Mouse (Mus musculus) brain, embryonic 18.5 days (tissue): ENCODE results near the gene Fgd6.

Source experiments
- DNase-seq: peaks from one replicate; pipeline ENCODE4 v3.0.0-alpha.2; 2012; ENCODE audit warnings: low read depth, low spot score

Gene Fgd6

GRCm38 (mm10) chr10:94045301-94045700 lies 9.5 kb downstream of the Fgd6 start:
- no peak for DNase-seq

- no peak for DNase-seq
These were observed 11.2 kb downstream of the Fgd6 start for GRCm38 (mm10) chr10:94047024-94047423.

GRCm38 (mm10) chr10:94047845-94048559 lies 12.2 kb downstream of the Fgd6 start:
- DNase-seq, result no peak

GRCm38 (mm10) chr10:94049121-94049520 lies 13.3 kb downstream of the Fgd6 start:
- no peak for DNase-seq

- no peak for DNase-seq
These were observed 14.9 kb downstream of the Fgd6 start for GRCm38 (mm10) chr10:94050736-94051135.

- DNase-seq, result no peak
These were observed 20.7 kb downstream of the Fgd6 start for GRCm38 (mm10) chr10:94056487-94056886.

GRCm38 (mm10) chr10:94059618-94060055 lies 23.8 kb downstream of the Fgd6 start:
- no peak for DNase-seq

- DNase-seq, result no peak
These were observed 24.4 kb downstream of the Fgd6 start for GRCm38 (mm10) chr10:94060190-94060589.

GRCm38 (mm10) chr10:94062357-94062756 lies 26.6 kb downstream of the Fgd6 start:
- no peak for DNase-seq

GRCm38 (mm10) chr10:94066896-94067295 lies 31.1 kb downstream of the Fgd6 start:
- no peak for DNase-seq

GRCm38 (mm10) chr10:94068701-94069100 lies 32.9 kb downstream of the Fgd6 start:
- no peak for DNase-seq

- no peak for DNase-seq
These were observed 35.8 kb downstream of the Fgd6 start for GRCm38 (mm10) chr10:94071641-94072040.

GRCm38 (mm10) chr10:94072261-94072915 lies 36.6 kb downstream of the Fgd6 start:
- DNase-seq, result no peak

- DNase-seq, result no peak
These were observed 37.2 kb downstream of the Fgd6 start for GRCm38 (mm10) chr10:94072916-94073465.

GRCm38 (mm10) chr10:94076966-94077825 lies 41.4 kb downstream of the Fgd6 start:
- no peak for DNase-seq

GRCm38 (mm10) chr10:94080740-94081139 lies 44.9 kb downstream of the Fgd6 start:
- DNase-seq, result no peak

GRCm38 (mm10) chr10:94082040-94082734 lies 46.4 kb downstream of the Fgd6 start:
- DNase-seq, result no peak

GRCm38 (mm10) chr10:94086315-94086714 lies 50.5 kb downstream of the Fgd6 start:
- no peak for DNase-seq

GRCm38 (mm10) chr10:94087367-94088077 lies 51.7 kb downstream of the Fgd6 start:
- peak; percentile 32 for DNase-seq

- DNase-seq, result no peak
These were observed 54.2 kb downstream of the Fgd6 start for GRCm38 (mm10) chr10:94090032-94090431.

- no peak for DNase-seq
These were observed 57.7 kb downstream of the Fgd6 start for GRCm38 (mm10) chr10:94093534-94093933.
